Mouse (Mus musculus) layer of hippocampus, adult 11-12 months (tissue): Measurements from ENCODE around the gene Tas2r115.
"Not testable (repeated sequence)": the region's sequence is repeated elsewhere in the genome, so short reads cannot be mapped to it uniquely, and the experiment has no call there.

Source experiments
- DNase-seq: peaks from one replicate; pipeline ENCODE4 v3.0.0; 2022; ENCODE audit warnings: low spot score

The Tas2r115 gene

DNA sequence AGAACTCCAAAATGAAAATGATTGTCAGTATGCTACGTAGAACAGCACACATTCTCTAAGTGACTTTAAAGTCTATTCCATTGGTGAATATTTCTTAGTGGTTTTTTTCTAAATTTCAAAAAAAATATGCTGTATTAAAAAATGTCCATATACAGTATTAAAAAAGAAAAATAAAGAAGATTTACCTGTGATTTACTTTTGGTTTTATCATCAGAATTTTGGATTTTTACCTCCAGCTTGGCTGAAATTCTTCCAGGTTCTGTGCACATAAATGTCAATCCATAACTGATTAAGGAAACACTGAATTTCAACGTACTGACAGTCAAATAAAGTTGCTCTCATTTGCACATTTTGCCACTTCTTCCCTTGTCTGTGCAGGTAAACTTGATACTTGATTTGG is at the start of gene Tas2r115:
Gene Tas2r115, minus strand, starts transcription at position 101 of the 400 bp plus-strand sequence.
- DNase-seq = no peak

GRCm38 (mm10) chr6:132778062-132778461 is 40.2 kb upstream of the Tas2r115 start, which contains the start of gene Tas2r136:
TSS of gene Tas2r136 (minus strand) at chr6:132778162.
- no peak for DNase-seq

DNA sequence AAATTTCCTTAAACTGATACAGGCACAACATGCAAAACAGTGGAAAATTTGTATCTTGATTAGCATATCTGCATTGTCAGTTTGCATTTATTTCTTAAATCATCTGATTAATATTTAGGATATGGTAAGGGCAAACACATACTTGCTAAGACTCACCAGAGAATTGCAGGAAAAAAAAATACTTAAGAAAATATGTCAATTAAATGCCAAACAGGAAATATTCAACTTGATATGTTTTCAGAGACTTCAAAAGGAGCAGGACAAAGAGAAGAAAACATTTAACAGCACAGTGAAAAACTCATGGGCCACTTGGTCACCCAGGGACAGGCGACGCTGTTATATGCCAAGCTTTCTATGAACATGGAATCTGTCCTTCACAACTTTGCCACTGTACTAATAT is 24.0 kb upstream of the Tas2r115 start, which contains the start of gene Tas2r102:
Gene Tas2r102, plus strand, starts transcription at position 301 of the 400 bp plus-strand sequence.
- no peak for DNase-seq

GRCm38 (mm10) chr6:132754430-132754829 is 16.6 kb upstream of the Tas2r115 start, which contains the start of gene Tas2r124:
TSS of gene Tas2r124 (plus strand) at chr6:132754730.
- DNase-seq = no peak

DNA sequence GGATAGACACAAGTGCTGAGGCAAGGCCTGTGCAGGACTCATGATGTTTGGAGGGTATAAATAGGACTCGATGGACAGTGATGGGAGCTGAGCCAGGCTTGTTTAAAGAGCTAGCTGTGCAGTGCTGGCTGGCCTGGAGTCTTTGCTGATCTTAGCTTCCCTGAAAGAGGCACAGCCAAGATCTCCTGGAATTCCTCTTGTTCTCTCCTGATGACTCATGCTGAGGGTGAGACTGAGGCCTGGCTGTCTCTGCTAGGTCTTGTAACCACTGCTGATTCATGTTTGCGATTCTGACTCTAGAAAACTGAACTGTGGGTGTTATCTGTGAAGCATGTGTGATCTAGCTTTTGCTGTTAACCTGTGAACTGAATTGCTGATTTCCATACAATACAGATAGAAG is 12.4 kb upstream of the Tas2r115 start:
- no peak for DNase-seq

GRCm38 (mm10) chr6:132711828-132712227 is 26.0 kb downstream of the Tas2r115 start, which contains the start of gene Tas2r122:
TSS of gene Tas2r122 (minus strand) at chr6:132711928.
- no peak for DNase-seq

GRCm38 (mm10) chr6:132700907-132701306 is 36.9 kb downstream of the Tas2r115 start, which contains the start of gene Tas2r121:
TSS of gene Tas2r121 (minus strand) at chr6:132701007.
- DNase-seq = no peak

DNA sequence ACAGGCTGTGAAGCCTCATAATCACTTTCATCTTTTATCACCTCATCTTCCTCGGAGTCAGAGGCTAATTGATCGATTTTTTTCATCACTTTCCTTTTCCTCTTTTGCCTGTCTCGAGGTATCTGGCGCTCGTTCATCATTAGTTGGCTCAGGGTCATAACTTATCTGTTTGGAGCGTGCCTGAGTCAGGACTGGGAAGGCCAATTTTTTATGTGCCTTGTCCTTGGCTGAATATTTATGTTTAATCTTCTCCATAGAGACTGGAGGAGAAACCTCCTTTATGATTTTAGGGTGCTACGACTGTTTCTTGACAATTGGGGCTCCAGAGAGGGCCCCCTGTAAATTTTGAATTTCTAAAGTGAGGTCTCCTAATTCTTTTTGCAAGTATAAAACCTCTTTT is 46.2 kb downstream of the Tas2r115 start:
- not testable (repeated sequence) for DNase-seq
